Mouse (Mus musculus) midbrain, embryonic 12.5 days (tissue): ENCODE measurements around the gene Tmcc1. TPM values are rescaled to one million over a fixed set of nuclear protein-coding genes. Genes with fewer than 3 reads are reported as not detected.
A peak's percentile ranks its signal among the peaks of the same experiment; 100 is the strongest.

ENCODE experiments used
- ATAC-seq: fragments of 200-750 bp; cut with Nextera tagmentation; 2 replicates; pipeline ENCODE4 v1.8.0; 2017; ENCODE audit warnings: low read depth, moderate TSS enrichment, moderate library complexity; ENCODE audit not compliant: low FRiP score
- H3K27ac ChIP-seq: fragments of 300-500 bp; sonication (generic); replicated peaks from 2 replicates; pipeline ENCODE4 v1.5.1; 2016; ENCODE audit warnings: mild to moderate bottlenecking
- H3K27me3 ChIP-seq: fragments of 300-500 bp; sonication (generic); 2 replicates; pipeline ENCODE4 v1.6.1; 2016; ENCODE audit warnings: mild to moderate bottlenecking
- H3K36me3 ChIP-seq: fragments of 300-500 bp; sonication (generic); 2 replicates; pipeline ENCODE4 v1.6.1; 2016
- H3K4me1 ChIP-seq: fragments of 300-500 bp; sonication (generic); 2 replicates; pipeline ENCODE4 v1.6.1; 2016
- H3K4me2 ChIP-seq: fragments of 300-500 bp; sonication (generic); replicated peaks from 2 replicates; pipeline ENCODE4 v1.6.1; 2016; ENCODE audit warnings: mild to moderate bottlenecking, moderate library complexity
- H3K4me3 ChIP-seq: fragments of 300-500 bp; sonication (generic); 2 replicates; pipeline ENCODE4 v1.5.1; 2016; ENCODE audit warnings: mild to moderate bottlenecking
- H3K9ac ChIP-seq: fragments of 300-500 bp; sonication (generic); replicated peaks from 2 replicates; pipeline ENCODE4 v1.6.1; 2016; ENCODE audit warnings: mild to moderate bottlenecking, moderate library complexity
- H3K9me3 ChIP-seq: fragments of 300-500 bp; sonication (generic); 2 replicates; pipeline ENCODE4 v1.6.1; 2016; ENCODE audit warnings: mild to moderate bottlenecking
- WGBS: fragments of 180-500 bp; shearing (Covaris S2); methylation state at CpG from one replicate; pipeline ENCODE4 v1.1.7; 2016; 5-methylcytosine and 5-hydroxymethylcytosine counted together
- polyA plus RNA-seq: library from polyadenylated mRNA; unstranded; fragments of >200 nt; fragmentation: Nextera tagmentation; extraction: Ambion mirVana; gene quantifications from 2 replicates; pipeline ENCODE4 v1.2.1, GENCODE M21; 2016

Tmcc1 gene
- polyA plus RNA-seq, 1 experiment from 2014 or later = 31.2 TPM

GRCm38 (mm10) chr6:116106967-116107470 lies 86.3 kb downstream of the Tmcc1 start:
- H3K36me3 ChIP-seq = no peaks in the 10 kb centered on the region
- peak overlapping the region; percentile 71 for H3K4me3 ChIP-seq
- ATAC-seq = peak; percentile 48
- WGBS = 3% methylated on average over 6 of the region's 6 CpGs
- H3K4me2 ChIP-seq = peak overlapping the region; percentile 78
- peaks cover 10% of the 10 kb centered on the region for H3K4me1 ChIP-seq
- peak overlapping the region; percentile 91 for H3K27ac ChIP-seq
- no peaks in the 10 kb centered on the region for H3K27me3 ChIP-seq
- peak overlapping the region; percentile 77 for H3K9ac ChIP-seq
- no peaks in the 10 kb centered on the region for H3K9me3 ChIP-seq

GRCm38 (mm10) chr6:116097579-116097978 lies 95.7 kb downstream of the Tmcc1 start:
- Histone ChIP-seq H3K9ac (no peak overlapping the region), H3K27me3 (no peaks in the 10 kb centered on the region), H3K27ac (no peak overlapping the region), H3K4me1 (no peaks in the 10 kb centered on the region), H3K4me2 (no peak overlapping the region), H3K9me3 (no peaks in the 10 kb centered on the region), H3K4me3 (no peak overlapping the region), H3K36me3 (no peaks in the 10 kb centered on the region)
- no peak for ATAC-seq
- WGBS = 99% methylated on average over 2 of the region's 2 CpGs

DNA sequence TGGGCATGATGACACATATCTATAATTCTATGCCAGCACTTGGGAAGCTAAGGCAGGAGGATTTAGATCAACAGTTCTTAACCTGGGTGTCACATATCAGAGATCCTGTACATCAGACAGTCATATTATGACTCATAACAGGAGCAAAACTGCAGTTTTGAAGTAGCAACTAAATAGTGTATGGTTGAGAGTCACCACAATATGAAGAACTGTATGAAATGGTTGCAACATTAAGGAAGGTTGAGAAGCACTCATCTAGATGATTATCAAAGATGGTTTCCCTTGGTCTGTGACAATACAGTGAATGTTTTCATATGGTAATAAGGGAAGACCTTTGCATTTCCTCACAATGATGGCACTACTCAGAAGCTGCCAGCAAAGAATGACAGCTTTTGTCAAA lies 103.9 kb downstream of the Tmcc1 start:
- Histone ChIP-seq H3K4me1 (no peaks in the 10 kb centered on the region), H3K4me3 (no peak overlapping the region)

GRCm38 (mm10) chr6:116086036-116086435 lies 107.2 kb downstream of the Tmcc1 start:
- Histone ChIP-seq H3K4me3 (no peak overlapping the region), H3K9ac (no peak overlapping the region), H3K4me2 (no peak overlapping the region), H3K27me3 (no peaks in the 10 kb centered on the region), H3K9me3 (no peaks in the 10 kb centered on the region), H3K27ac (no peak overlapping the region), H3K36me3 (no peaks in the 10 kb centered on the region), H3K4me1 (peaks cover 3% of the 10 kb centered on the region; the same call in 1 of the 2 replicates)
- WGBS = 97% methylated on average over 1 of the region's 1 CpGs
- ATAC-seq = no peak

More for the DNA sequence above, 103.9 kb downstream of the Tmcc1 start:
- Histone ChIP-seq H3K9me3 (no peaks in the 10 kb centered on the region), H3K27ac (no peak overlapping the region), H3K4me2 (no peak overlapping the region), H3K36me3 (no peaks in the 10 kb centered on the region), H3K27me3 (no peaks in the 10 kb centered on the region), H3K9ac (no peak overlapping the region)
- ATAC-seq = no peak

GRCm38 (mm10) chr6:116082239-116082638 lies 111.0 kb downstream of the Tmcc1 start:
- H3K4me1 ChIP-seq = peaks cover 3% of the 10 kb centered on the region; the same call in 1 of the 2 replicates
- no peaks in the 10 kb centered on the region for H3K36me3 ChIP-seq
- 55% methylated on average over 1 of the region's 1 CpGs for WGBS
- H3K9ac ChIP-seq = no peak overlapping the region
- no peak overlapping the region for H3K4me2 ChIP-seq
- H3K9me3 ChIP-seq = no peaks in the 10 kb centered on the region
- H3K27me3 ChIP-seq = no peaks in the 10 kb centered on the region
- ATAC-seq = no peak
- H3K27ac ChIP-seq = no peak overlapping the region
- H3K4me3 ChIP-seq = no peak overlapping the region

DNA sequence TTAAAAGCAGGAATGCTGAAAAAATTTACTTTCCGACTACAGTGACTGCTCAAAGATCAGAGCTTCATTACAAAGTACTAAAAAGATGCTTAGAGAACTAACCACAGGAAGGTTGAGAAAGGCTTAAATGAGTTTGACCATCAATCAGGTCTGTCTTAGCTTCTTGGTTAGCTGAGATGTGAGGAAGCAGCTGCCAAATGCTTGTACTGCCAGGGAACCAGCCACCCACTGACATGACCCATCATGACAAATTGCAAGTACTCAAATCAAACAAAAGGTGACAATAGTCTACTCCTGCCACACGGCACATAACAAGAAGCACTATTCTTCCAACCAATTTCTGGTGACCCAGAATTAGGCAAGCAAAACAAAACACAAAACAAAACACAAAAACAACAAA lies 111.9 kb downstream of the Tmcc1 start:
- no peak overlapping the region for H3K4me2 ChIP-seq
- H3K4me3 ChIP-seq = no peak overlapping the region
- peaks cover 3% of the 10 kb centered on the region; the same call in 1 of the 2 replicates for H3K4me1 ChIP-seq
- WGBS = 48% methylated on average over 2 of the region's 2 CpGs
- H3K9ac ChIP-seq = no peak overlapping the region
- H3K27ac ChIP-seq = no peak overlapping the region
- H3K36me3 ChIP-seq = no peaks in the 10 kb centered on the region
- no peak for ATAC-seq
- H3K27me3 ChIP-seq = no peaks in the 10 kb centered on the region
- no peaks in the 10 kb centered on the region for H3K9me3 ChIP-seq

GRCm38 (mm10) chr6:116080756-116081155 lies 112.5 kb downstream of the Tmcc1 start:
- Histone ChIP-seq H3K9ac (no peak overlapping the region), H3K27me3 (no peaks in the 10 kb centered on the region), H3K4me1 (peaks cover 3% of the 10 kb centered on the region; the same call in 1 of the 2 replicates), H3K9me3 (no peaks in the 10 kb centered on the region), H3K27ac (no peak overlapping the region), H3K36me3 (no peaks in the 10 kb centered on the region), H3K4me3 (no peak overlapping the region), H3K4me2 (no peak overlapping the region)
- 86% methylated on average over 5 of the region's 5 CpGs for WGBS
- no peak for ATAC-seq

DNA sequence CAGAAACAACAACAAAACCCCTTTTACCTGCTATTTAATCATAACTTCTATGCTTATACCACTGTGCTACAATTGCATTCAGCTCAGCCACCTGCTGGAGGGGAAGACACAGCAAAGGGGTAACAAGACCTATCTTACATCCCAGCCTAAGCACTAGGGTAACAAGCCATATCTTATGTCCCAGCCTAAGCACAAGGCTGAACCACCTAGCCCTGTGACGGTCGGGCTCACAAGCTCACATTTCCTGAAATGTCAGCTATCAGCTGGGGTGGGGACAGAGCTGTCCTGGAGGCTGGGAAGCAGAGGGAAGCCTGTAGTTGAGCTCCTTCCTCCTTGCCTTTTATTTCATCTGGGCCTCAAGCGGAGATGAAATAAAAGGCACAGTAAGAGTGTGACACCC lies 115.7 kb downstream of the Tmcc1 start:
- no peaks in the 10 kb centered on the region for H3K9me3 ChIP-seq
- WGBS = 73% methylated on average over 3 of the region's 3 CpGs
- peaks cover 8% of the 10 kb centered on the region for H3K4me1 ChIP-seq
- no peak overlapping the region for H3K9ac ChIP-seq
- no peaks in the 10 kb centered on the region for H3K27me3 ChIP-seq
- no peak overlapping the region for H3K27ac ChIP-seq
- no peak overlapping the region for H3K4me2 ChIP-seq
- H3K4me3 ChIP-seq = no peak overlapping the region
- ATAC-seq = no peak
- H3K36me3 ChIP-seq = no peaks in the 10 kb centered on the region

DNA sequence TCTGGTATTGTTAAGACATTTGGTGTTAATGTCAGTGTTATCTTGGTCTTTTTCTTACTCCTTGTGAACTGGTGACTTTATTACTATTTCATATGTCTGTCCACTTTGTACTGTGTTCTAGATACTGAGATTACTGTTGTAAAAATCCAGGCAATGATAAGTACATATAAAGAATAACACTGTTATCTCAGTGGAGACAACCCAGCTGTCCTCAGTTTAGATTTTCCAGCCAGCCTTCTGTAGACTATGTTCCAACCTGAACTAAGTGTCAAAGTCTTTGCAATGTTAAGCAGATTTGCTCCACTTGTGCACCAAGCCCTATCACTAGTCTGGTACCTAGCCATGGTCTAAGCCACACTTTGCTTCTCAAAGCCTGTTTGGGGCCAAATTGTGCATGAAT lies 118.4 kb downstream of the Tmcc1 start:
- no peak for ATAC-seq
- H3K4me3 ChIP-seq = no peak overlapping the region
- no peak overlapping the region for H3K4me2 ChIP-seq

DNA sequence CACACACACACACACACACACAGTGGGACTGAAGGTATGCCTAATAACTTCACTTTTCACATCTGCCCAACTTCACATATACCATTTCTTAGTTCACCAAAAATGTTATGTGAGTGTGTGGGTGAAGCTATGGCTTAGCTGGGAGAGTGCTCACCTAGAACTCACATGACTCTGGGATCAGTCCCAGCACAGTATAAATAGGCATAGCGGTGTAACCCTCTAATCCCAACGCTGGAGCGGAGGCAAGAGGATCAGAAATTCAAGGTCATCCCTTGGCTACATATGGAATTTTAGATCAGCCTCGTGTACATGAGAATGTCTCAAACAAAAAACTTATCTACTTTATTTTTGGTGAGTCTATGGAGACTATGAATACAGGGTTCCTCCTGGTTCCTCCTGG lies 119.7 kb downstream of the Tmcc1 start:
- Histone ChIP-seq H3K36me3 (no peaks in the 10 kb centered on the region), H3K27ac (no peak overlapping the region), H3K4me3 (no peak overlapping the region), H3K9ac (no peak overlapping the region), H3K27me3 (no peaks in the 10 kb centered on the region), H3K9me3 (no peaks in the 10 kb centered on the region), H3K4me2 (no peak overlapping the region), H3K4me1 (peaks cover 7% of the 10 kb centered on the region)
- ATAC-seq = no peak
- WGBS = 88% methylated on average over 4 of the region's 4 CpGs

More for the DNA sequence above, 118.4 kb downstream of the Tmcc1 start:
- Histone ChIP-seq H3K27me3 (no peaks in the 10 kb centered on the region), H3K9me3 (no peaks in the 10 kb centered on the region), H3K36me3 (no peaks in the 10 kb centered on the region), H3K4me1 (peaks cover 7% of the 10 kb centered on the region), H3K27ac (no peak overlapping the region), H3K9ac (no peak overlapping the region)

DNA sequence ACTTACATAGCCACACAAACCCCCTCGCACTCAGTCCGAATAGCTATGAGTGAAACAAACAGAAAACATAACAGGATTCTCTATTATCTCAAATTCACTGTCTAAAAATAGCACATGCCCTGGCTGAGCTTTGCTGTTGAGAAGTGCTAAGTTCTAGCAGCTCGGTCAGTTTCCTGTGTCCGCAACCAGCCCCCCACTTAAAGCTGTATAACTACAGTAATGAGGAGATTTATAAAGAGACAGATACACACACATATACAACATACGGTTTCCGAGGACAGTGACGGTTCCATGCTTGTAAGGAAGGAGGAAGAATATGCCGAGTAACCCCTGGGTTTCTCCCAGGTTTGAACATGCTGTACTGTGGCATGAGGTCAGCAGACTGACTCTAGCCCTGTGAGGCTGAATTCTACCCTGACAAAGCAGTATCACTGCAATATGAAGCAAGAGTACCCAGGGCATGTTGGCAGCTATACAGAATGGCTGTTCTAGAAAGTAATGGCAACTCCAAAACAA lies 120.5 kb downstream of the Tmcc1 start:
- 78% methylated on average over 8 of the region's 8 CpGs for WGBS
- Histone ChIP-seq H3K9me3 (no peaks in the 10 kb centered on the region), H3K4me1 (peaks cover 8% of the 10 kb centered on the region), H3K4me3 (no peak overlapping the region), H3K36me3 (no peaks in the 10 kb centered on the region), H3K4me2 (no peak overlapping the region; the same call in 1 of the 2 replicates), H3K27ac (no peak overlapping the region), H3K9ac (no peak overlapping the region), H3K27me3 (no peaks in the 10 kb centered on the region)
- ATAC-seq = no peak

DNA sequence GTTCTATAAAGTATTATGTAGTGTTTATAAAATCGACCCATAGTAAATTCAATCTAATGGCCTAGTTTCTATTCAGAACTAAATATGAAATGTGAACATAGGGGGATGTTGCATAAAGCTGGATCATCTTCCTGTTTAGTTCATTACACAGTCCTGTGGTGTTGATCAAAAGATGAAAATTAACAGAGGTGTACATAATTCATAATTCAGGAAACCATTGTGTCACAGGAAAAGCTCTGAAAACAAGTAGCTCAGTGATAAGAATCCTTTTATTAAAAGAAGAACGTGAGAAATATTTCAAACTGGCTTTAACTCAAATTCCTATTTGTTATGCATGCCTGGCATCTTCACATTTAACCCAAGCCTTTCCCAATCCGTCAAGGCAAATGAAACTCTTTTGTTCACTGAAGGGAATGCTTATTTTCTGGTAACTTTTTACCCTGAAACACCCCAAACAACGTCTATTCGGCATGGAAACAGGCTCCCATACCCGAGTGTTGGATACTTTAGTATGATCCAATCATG lies 121.0 kb downstream of the Tmcc1 start:
- no peak overlapping the region for H3K27ac ChIP-seq
- no peak for ATAC-seq
- H3K4me2 ChIP-seq = no peak overlapping the region
- H3K36me3 ChIP-seq = no peaks in the 10 kb centered on the region
- no peaks in the 10 kb centered on the region for H3K27me3 ChIP-seq
- H3K4me1 ChIP-seq = peaks cover 12% of the 10 kb centered on the region
- H3K9ac ChIP-seq = no peak overlapping the region
- WGBS = 45% methylated on average over 6 of the region's 6 CpGs
- no peak overlapping the region for H3K4me3 ChIP-seq
- H3K9me3 ChIP-seq = no peaks in the 10 kb centered on the region

- H3K4me1 ChIP-seq = peaks cover 12% of the 10 kb centered on the region
- H3K36me3 ChIP-seq = no peaks in the 10 kb centered on the region
- no peak overlapping the region for H3K4me3 ChIP-seq
- no peak overlapping the region for H3K9ac ChIP-seq
- H3K4me2 ChIP-seq = no peak overlapping the region
- ATAC-seq = no peak
- no peaks in the 10 kb centered on the region for H3K9me3 ChIP-seq
- no peak overlapping the region for H3K27ac ChIP-seq
- 88% methylated on average over 2 of the region's 2 CpGs for WGBS
- no peaks in the 10 kb centered on the region for H3K27me3 ChIP-seq
Measured at GRCm38 (mm10) chr6:116071781-116072180, 121.5 kb downstream of the Tmcc1 start.
